In genomic region chr19:27967590-27967989, GRCm38 (mm10) we compare ENCODE assay signal across 19 mouse cellular contexts. TPM values are rescaled to one million over a fixed set of nuclear protein-coding genes. Genes with fewer than 3 reads are reported as not detected.
DNase-seq lines count a peak whose midpoint lies in the region; ATAC-seq and TF ChIP-seq lines count a peak whose summit lies in the region.
"Had no signal": no experiment of that assay in that cellular context is flagged by ENCODE, and none has a peak within 500 bp of the region (broad histone marks: within the 10 kb centered on the region; RNA-seq: fewer than 3 reads in every experiment).

No protein-coding gene starts in this region.

- no peak overlapping the region for H3K9ac ChIP-seq in intestine, embryonic 15.5 days
- H3K9ac ChIP-seq in forebrain, postnatal 0 days = no peak overlapping the region
- H3K9ac ChIP-seq: hindbrain, embryonic 15.5 days; midbrain, embryonic 13.5 days had no signal

- WGBS in intestine, embryonic 15.5 days = 79% methylated on average over 3 of the region's 3 CpGs
- WGBS in forebrain, postnatal 0 days = 89% methylated on average over 3 of the region's 3 CpGs

- H3K36me3 ChIP-seq in intestine, embryonic 15.5 days = no peaks in the 10 kb centered on the region
- no peaks in the 10 kb centered on the region for H3K36me3 ChIP-seq in forebrain, postnatal 0 days (ENCODE audit: insufficient read depth)

- peak; percentile 44 for DNase-seq in MEL-GATA-1-ER (ENCODE audit: extremely low read depth, low read depth)
- DNase-seq in induced T-regulatory cell, adult 2 months (ENCODE audit: low read depth) = peak; percentile 66
- peak; percentile 29 for DNase-seq in thymus, postnatal 0 days (ENCODE audit: low spot score)
- no peak for DNase-seq in heart, postnatal 14 days
- DNase-seq in kidney, postnatal 4 days = no peak
- no peak for DNase-seq in forebrain, postnatal 0 days
- DNase-seq: cerebellum, adult 18-20 months; gastrocnemius, postnatal 14 days; kidney, adult 8-10 months; kidney, postnatal 36 days; lung, adult 2 months; lung, postnatal 36 days had no signal

- H3K9me3 ChIP-seq in intestine, embryonic 15.5 days = no peaks in the 10 kb centered on the region
- H3K9me3 ChIP-seq in forebrain, postnatal 0 days (ENCODE audit: low read length) = no peaks in the 10 kb centered on the region
- H3K9me3 ChIP-seq: hindbrain, embryonic 15.5 days; midbrain, embryonic 13.5 days had no signal

- H3K27ac ChIP-seq in intestine, embryonic 15.5 days = no peak overlapping the region
- H3K27ac ChIP-seq in forebrain, postnatal 0 days (ENCODE audit: low read depth, low read length) = no peak overlapping the region
- H3K27ac ChIP-seq: hindbrain, embryonic 15.5 days; midbrain, embryonic 13.5 days had no signal

- H3K4me2 ChIP-seq in intestine, embryonic 15.5 days (replicated peaks) = no peak overlapping the region
- H3K4me2 ChIP-seq in forebrain, postnatal 0 days (ENCODE audit: low read depth) = no peak overlapping the region
- H3K4me2 ChIP-seq: heart, embryonic 11.5 days; hindbrain, embryonic 15.5 days; midbrain, embryonic 13.5 days had no signal

- H3K4me3 ChIP-seq in intestine, embryonic 15.5 days (replicated peaks) = no peak overlapping the region
- no peak overlapping the region for H3K4me3 ChIP-seq in forebrain, postnatal 0 days (ENCODE audit: low read depth, low read length)
- H3K4me3 ChIP-seq: erythroblast, embryonic 14.5 days; hindbrain, embryonic 15.5 days; midbrain, embryonic 13.5 days; myocyte had no signal

- TF ChIP-seq CTCF in forebrain, postnatal 0 days (IDR thresholded peaks at IDR 0.05; ENCODE audit: low read depth) = no peak

- intact Hi-C loops in heart, postnatal 14 days (cut with DNase I) = no loop called here

- no peaks in the 10 kb centered on the region for H3K4me1 ChIP-seq in intestine, embryonic 15.5 days (replicated peaks)
- no peaks in the 10 kb centered on the region for H3K4me1 ChIP-seq in forebrain, postnatal 0 days (ENCODE audit: insufficient read depth)
- H3K4me1 ChIP-seq: hindbrain, embryonic 15.5 days; midbrain, embryonic 13.5 days had no signal

- peak; percentile 89 for ATAC-seq in CD4-positive, CD25-positive, alpha-beta regulatory T cell, adult 4 months
- no peak for ATAC-seq in intestine, embryonic 15.5 days
- no peak for ATAC-seq in forebrain, postnatal 0 days
- ATAC-seq: midbrain, embryonic 13.5 days had no signal

- no peaks in the 10 kb centered on the region for H3K27me3 ChIP-seq in intestine, embryonic 15.5 days (replicated peaks)
- H3K27me3 ChIP-seq in forebrain, postnatal 0 days (ENCODE audit: insufficient read depth, low read length) = no peaks in the 10 kb centered on the region
- H3K27me3 ChIP-seq: hindbrain, embryonic 15.5 days; midbrain, embryonic 13.5 days had no signal

RNA-seq across cellular contexts. Expression of gene Rfx3, which starts 43.4 kb away (rescaled TPM):
- polyA plus RNA-seq in CD4-positive, CD25-positive, alpha-beta regulatory T cell, adult 4 months (2017; shearing (Covaris generic)) = 1 to 10 TPM; 5.9 to 8.7 TPM
- polyA plus RNA-seq in thymus, postnatal 0 days (2015; fragmentation: Nextera tagmentation; extraction: Ambion mirVana) = 7.0 and 7.3 TPM in 2 replicates
- 1 to 10 TPM; 4.7 to 6.0 TPM for total RNA-seq in heart, postnatal 14 days (2021)
- 7.2 and 7.7 TPM in 2 replicates for polyA plus RNA-seq in intestine, embryonic 15.5 days (2015; fragmentation: Nextera tagmentation; extraction: Ambion mirVana)
- total RNA-seq in forebrain, postnatal 0 days (2014; rRNA removed) = 28.6 and 42.5 TPM in 2 replicates
- 8.0 and 19.4 TPM in 2 replicates for polyA plus RNA-seq in forebrain, postnatal 0 days (2015; fragmentation: Nextera tagmentation; extraction: Ambion mirVana)

Comparison
In these comparisons a context has a peak if more than half of its experiments do, and no peak if none do; other contexts are left out.
1. DNase-seq: peak in MEL-GATA-1-ER (single experiment), induced T-regulatory cell, adult 2 months (single experiment) and thymus, postnatal 0 days (single experiment); none in heart, postnatal 14 days (0 of 2), kidney, postnatal 4 days (0 of 2) and forebrain, postnatal 0 days (single experiment).